Mouse (Mus musculus) embryo, embryonic 9.5 days (tissue): Measurements from ENCODE around the gene Ctbp1.

Experiments used
- DNase-seq: peaks from one replicate; pipeline ENCODE4 v3.0.0-alpha.2; 2017; ENCODE audit errors: extremely low spot score

Gene Ctbp1

GRCm38 (mm10) chr5:33208533-33209245 is 66.1 kb downstream of the Ctbp1 start:
- no peak for DNase-seq

GRCm38 (mm10) chr5:33207136-33207535 is 67.7 kb downstream of the Ctbp1 start:
- no peak for DNase-seq

DNA sequence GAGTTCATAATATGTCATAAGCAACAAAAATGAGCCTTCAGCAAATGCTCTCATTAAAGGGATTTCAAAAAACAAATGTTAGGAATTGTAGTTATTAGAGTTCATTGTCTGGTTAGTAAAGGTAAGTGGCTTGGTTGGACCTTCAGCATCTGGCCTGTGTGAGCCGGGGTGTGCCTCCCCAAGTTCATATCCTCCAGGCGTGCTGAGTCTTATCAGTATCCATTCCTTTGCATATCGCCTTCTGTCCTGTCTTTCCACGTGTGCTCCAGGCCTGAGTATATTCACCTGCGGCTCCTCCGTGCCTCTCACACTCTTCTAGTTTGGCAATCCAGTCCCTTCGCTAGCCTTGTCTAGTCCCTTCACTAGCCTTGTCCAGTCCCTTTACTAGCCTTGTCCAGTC is 68.5 kb downstream of the Ctbp1 start:
- DNase-seq = no peak

- no peak for DNase-seq
Measured at GRCm38 (mm10) chr5:33204284-33204683, 70.5 kb downstream of the Ctbp1 start.

DNA sequence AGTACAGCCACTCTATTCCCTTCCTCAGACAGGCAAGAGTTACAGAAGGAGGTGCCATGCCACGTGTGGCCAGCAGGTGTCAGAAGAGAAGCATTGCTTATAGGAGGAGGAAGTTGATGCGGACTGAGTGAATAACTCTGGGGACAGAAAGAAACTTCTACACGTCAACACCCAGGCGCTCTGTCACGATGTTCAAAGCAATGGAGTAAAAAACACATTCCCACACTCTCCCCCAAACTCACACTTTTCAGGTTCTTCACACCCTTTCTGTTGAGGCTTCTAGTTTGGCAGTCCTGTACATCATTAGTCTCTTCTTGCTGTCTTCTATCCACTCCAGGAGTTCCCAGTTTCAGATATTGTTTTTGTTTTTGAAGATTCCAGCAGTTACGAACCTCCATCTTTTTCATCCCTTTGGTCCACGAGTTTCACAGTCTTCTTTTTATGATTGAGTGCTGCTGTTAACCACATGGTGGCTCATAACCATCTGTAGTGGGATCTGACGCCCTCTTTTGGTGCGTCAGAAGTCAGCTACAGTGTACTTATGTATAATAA is 71.0 kb downstream of the Ctbp1 start:
- peak; percentile 87 for DNase-seq

GRCm38 (mm10) chr5:33203171-33203565 is 71.6 kb downstream of the Ctbp1 start:
- DNase-seq = no peak

GRCm38 (mm10) chr5:33202516-33203170 is 72.2 kb downstream of the Ctbp1 start:
- DNase-seq = no peak

GRCm38 (mm10) chr5:33201697-33202096 is 73.1 kb downstream of the Ctbp1 start:
- no peak for DNase-seq

GRCm38 (mm10) chr5:33200071-33200470 is 74.7 kb downstream of the Ctbp1 start:
- no peak for DNase-seq
